Mouse (Mus musculus): Measurements from ENCODE around the gene Auts2. TPM values are rescaled to one million over a fixed set of nuclear protein-coding genes. Genes with fewer than 3 reads are reported as not detected.
A peak's percentile ranks its signal among the peaks of the same experiment; 100 is the strongest.

The Auts2 gene
- polyA plus RNA-seq, 1 experiment from 2014 or later: 29.4 TPM

DNA sequence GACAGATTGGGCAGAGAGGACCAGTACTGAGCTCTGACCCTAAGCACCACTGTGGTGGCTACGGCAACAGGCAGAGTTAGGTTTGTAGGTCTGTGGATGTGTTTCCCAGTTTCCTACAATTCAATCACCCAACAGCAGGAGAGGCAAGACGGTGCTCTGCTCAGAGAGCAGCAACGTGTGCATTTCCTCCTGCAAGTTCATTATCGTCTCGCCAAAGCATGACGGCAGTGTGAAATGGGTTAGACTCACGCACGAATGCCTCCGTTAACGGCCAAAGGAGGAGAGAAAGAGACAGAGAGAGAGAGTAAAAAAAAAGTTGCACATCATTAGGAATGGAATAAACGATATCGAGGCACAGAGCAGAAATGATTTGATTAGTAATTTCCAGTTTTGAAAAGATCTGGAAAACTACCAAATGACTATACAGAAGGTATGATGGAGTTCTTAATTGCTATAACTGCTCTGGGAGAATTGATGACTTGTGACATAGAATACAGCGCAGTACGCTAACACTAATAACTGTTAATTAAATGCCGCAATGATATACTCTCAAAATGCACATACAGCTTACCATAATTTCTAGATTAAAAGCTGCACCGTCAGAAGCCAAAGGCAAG is 968.6 kb downstream of the Auts2 start:
- Histone ChIP-seq H3K27ac (replicated peaks; ENCODE audit: low read depth, low read length) (no peak overlapping the region), H3K9me3 (ENCODE audit: control insufficient read depth, low read length) (no peaks in the 10 kb centered on the region), H3K27me3 (replicated peaks; ENCODE audit: control insufficient read depth, insufficient read depth, low read length) (no peaks in the 10 kb centered on the region), H3K4me1 (ENCODE audit: control insufficient read depth, insufficient read depth, low read length) (no peaks in the 10 kb centered on the region; the same call in 1 of the 2 replicates), H3K36me3 (ENCODE audit: control insufficient read depth, insufficient read depth, low read length) (no peaks in the 10 kb centered on the region), H3K4me3 (ENCODE audit: low read depth, low read length) (no peak overlapping the region), H3K9ac (ENCODE audit: low read depth, low read length) (no peak overlapping the region), H3K4me2 (ENCODE audit: low read depth, low read length) (no peak overlapping the region)
- 78% methylated on average over 16 of the region's 16 CpGs for WGBS
- DNase-seq (ENCODE audit: low spot score) (no peak), ATAC-seq (ENCODE audit: low read depth) (peak; percentile 8; the same call in 1 of the 2 replicates)

DNA sequence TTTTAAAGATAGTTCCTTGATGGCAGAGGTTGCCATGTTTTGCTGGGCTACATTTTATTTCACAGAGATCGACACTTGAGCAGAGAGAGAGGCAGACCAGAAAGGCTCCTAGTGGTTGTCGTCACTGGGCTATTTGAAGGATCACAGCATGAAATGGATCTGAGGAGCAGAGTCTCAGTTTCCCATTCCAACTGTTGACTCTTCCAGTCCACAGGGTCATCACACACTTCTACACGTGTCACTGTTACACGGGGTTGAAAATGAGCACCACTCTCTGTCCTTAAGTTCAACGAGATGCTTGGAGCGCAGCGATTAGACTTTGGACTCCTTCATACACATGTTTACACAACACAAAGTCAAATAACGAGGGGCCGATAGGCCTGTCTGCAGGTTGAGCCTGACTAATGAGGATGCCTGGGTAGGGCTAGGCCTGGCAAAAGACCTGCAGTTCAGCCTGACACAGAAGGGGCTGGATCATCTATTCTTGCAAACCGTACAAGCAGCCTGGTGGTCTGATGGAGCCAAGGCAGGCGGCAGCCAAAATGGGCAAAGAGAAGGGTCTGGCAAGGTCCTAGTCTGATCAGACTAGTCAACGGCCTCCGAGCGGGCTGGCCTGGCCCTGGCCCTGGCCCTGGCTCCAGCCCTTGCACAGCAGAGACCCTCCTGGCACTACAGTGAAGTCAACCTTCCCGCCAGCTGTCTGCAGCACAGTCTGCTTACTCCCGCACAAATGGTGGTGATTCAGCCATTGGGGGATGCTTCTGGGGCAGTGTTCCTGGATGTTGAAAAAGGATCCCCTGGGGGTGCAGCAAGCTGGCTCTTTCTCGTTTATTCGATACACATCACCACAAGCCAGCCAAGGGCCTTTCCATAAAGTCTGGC is 969.6 kb downstream of the Auts2 start:
- no peaks in the 10 kb centered on the region for H3K27me3 ChIP-seq (replicated peaks; ENCODE audit: control insufficient read depth, insufficient read depth, low read length)
- DNase-seq (ENCODE audit: low spot score): no peak
- H3K36me3 ChIP-seq (ENCODE audit: control insufficient read depth, insufficient read depth, low read length): no peaks in the 10 kb centered on the region
- no peaks in the 10 kb centered on the region for H3K9me3 ChIP-seq (ENCODE audit: control insufficient read depth, low read length)
- H3K4me3 ChIP-seq (ENCODE audit: low read depth, low read length): no peak overlapping the region
- peak; percentile 61 for ATAC-seq (ENCODE audit: low read depth)
- H3K4me1 ChIP-seq (ENCODE audit: control insufficient read depth, insufficient read depth, low read length): no peaks in the 10 kb centered on the region; the same call in 1 of the 2 replicates
- H3K4me2 ChIP-seq (ENCODE audit: low read depth, low read length): no peak overlapping the region
- no peak overlapping the region for H3K27ac ChIP-seq (replicated peaks; ENCODE audit: low read depth, low read length)
- no peak overlapping the region for H3K9ac ChIP-seq (ENCODE audit: low read depth, low read length)
- 76% methylated on average over 18 of the region's 18 CpGs for WGBS

DNA sequence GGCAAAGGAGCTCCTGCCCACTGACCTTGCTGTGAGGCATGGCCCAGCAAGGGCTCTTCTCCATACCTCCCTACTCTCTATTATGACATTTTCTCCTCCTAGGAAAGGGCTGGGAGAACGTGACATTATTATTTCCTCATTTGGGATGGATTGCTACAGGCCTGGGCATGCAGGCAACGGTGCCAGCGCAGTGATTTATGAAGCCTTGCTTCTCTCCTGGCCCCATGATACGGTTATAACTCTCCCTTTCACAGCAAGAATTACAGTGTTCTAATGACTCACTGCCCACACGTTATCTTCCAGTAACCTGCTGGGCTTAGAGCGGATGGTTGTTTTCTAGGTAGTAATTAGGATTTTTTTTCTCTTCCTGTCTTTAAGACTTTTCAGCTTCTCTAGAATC is 977.1 kb downstream of the Auts2 start:
- Histone ChIP-seq H3K27me3 (replicated peaks; ENCODE audit: control insufficient read depth, insufficient read depth, low read length) (no peaks in the 10 kb centered on the region), H3K36me3 (ENCODE audit: control insufficient read depth, insufficient read depth, low read length) (no peaks in the 10 kb centered on the region), H3K9ac (ENCODE audit: low read depth, low read length) (no peak overlapping the region), H3K4me1 (ENCODE audit: control insufficient read depth, insufficient read depth, low read length) (no peaks in the 10 kb centered on the region), H3K4me2 (ENCODE audit: low read depth, low read length) (no peak overlapping the region), H3K27ac (replicated peaks; ENCODE audit: low read depth, low read length) (no peak overlapping the region), H3K9me3 (ENCODE audit: control insufficient read depth, low read length) (no peaks in the 10 kb centered on the region), H3K4me3 (ENCODE audit: low read depth, low read length) (no peak overlapping the region)
- ATAC-seq (ENCODE audit: low read depth) (no peak), DNase-seq (ENCODE audit: low spot score) (no peak)
- WGBS: 68% methylated on average over 6 of the region's 6 CpGs

GRCm38 (mm10) chr5:131563630-131564252 is 979.4 kb downstream of the Auts2 start:
- peak; percentile 30 for DNase-seq (ENCODE audit: low spot score)
- no peaks in the 10 kb centered on the region for H3K27me3 ChIP-seq (replicated peaks; ENCODE audit: control insufficient read depth, insufficient read depth, low read length)
- H3K9ac ChIP-seq (ENCODE audit: low read depth, low read length): no peak overlapping the region
- no peak overlapping the region for H3K4me2 ChIP-seq (ENCODE audit: low read depth, low read length)
- H3K27ac ChIP-seq (replicated peaks; ENCODE audit: low read depth, low read length): no peak overlapping the region
- ATAC-seq (ENCODE audit: low read depth): no peak
- peaks cover 1% of the 10 kb centered on the region; the same call in 1 of the 2 replicates for H3K4me1 ChIP-seq (ENCODE audit: control insufficient read depth, insufficient read depth, low read length)
- no peak overlapping the region for H3K4me3 ChIP-seq (ENCODE audit: low read depth, low read length)
- H3K9me3 ChIP-seq (ENCODE audit: control insufficient read depth, low read length): no peaks in the 10 kb centered on the region
- no peaks in the 10 kb centered on the region for H3K36me3 ChIP-seq (ENCODE audit: control insufficient read depth, insufficient read depth, low read length)
- WGBS: 82% methylated on average over 5 of the region's 5 CpGs

DNA sequence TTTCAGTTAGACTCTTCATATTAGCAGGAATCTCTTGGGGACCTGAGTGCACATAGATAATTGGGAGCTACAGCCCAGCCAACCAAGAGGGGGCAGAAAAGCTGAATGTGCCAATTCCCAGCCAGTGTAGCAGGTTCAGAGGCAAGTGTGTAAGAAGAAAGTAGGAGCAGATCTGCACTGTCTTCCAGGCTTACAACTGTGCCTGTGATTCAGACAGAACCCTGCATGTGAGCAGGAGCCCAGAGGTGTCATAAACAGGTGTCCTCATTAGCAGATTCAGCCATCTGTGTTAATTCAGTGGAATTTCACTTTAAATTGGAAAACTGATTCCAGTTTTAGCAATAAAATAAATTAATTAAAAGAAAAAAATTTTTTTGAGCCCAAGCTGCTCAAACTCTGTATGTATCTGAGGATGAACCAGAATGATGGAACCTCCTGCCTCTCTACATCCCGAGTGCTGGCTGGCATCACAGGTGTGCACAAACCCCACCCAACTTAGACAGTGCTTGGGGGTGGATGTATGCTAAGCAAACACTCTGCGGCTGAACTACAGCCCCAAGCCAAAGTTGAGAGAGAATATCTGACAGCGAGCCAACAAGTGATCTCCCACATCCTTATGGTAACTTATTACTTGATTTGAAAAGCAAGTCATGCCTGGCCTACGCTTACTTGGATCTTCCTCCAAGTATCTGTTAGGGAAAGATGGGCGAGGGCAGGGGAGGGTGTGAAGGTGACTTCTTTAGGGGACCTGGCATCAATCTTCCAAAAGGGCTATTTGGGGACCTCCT is 982.2 kb downstream of the Auts2 start:
- Histone ChIP-seq H3K9ac (ENCODE audit: low read depth, low read length) (no peak overlapping the region), H3K4me1 (ENCODE audit: control insufficient read depth, insufficient read depth, low read length) (peaks cover 9% of the 10 kb centered on the region; the same call in 1 of the 2 replicates), H3K27ac (replicated peaks; ENCODE audit: low read depth, low read length) (no peak overlapping the region), H3K4me3 (ENCODE audit: low read depth, low read length) (no peak overlapping the region), H3K27me3 (replicated peaks; ENCODE audit: control insufficient read depth, insufficient read depth, low read length) (no peaks in the 10 kb centered on the region), H3K4me2 (ENCODE audit: low read depth, low read length) (no peak overlapping the region), H3K36me3 (ENCODE audit: control insufficient read depth, insufficient read depth, low read length) (no peaks in the 10 kb centered on the region), H3K9me3 (ENCODE audit: control insufficient read depth, low read length) (no peaks in the 10 kb centered on the region)
- ATAC-seq (ENCODE audit: low read depth) (no peak), DNase-seq (ENCODE audit: low spot score) (peak; percentile 43)
- 72% methylated on average over 5 of the region's 5 CpGs for WGBS

GRCm38 (mm10) chr5:131558403-131559174 is 984.6 kb downstream of the Auts2 start:
- Histone ChIP-seq H3K9me3 (ENCODE audit: control insufficient read depth, low read length) (no peaks in the 10 kb centered on the region), H3K27me3 (replicated peaks; ENCODE audit: control insufficient read depth, insufficient read depth, low read length) (no peaks in the 10 kb centered on the region), H3K36me3 (ENCODE audit: control insufficient read depth, insufficient read depth, low read length) (no peaks in the 10 kb centered on the region), H3K4me1 (ENCODE audit: control insufficient read depth, insufficient read depth, low read length) (peaks cover 9% of the 10 kb centered on the region; the same call in 1 of the 2 replicates), H3K9ac (ENCODE audit: low read depth, low read length) (no peak overlapping the region), H3K4me2 (ENCODE audit: low read depth, low read length) (no peak overlapping the region), H3K27ac (replicated peaks; ENCODE audit: low read depth, low read length) (peak overlapping the region; percentile 48), H3K4me3 (ENCODE audit: low read depth, low read length) (no peak overlapping the region)
- ATAC-seq (ENCODE audit: low read depth) (peak; percentile 56), DNase-seq (ENCODE audit: low spot score) (no peak)
- 57% methylated on average over 8 of the region's 8 CpGs for WGBS

DNA sequence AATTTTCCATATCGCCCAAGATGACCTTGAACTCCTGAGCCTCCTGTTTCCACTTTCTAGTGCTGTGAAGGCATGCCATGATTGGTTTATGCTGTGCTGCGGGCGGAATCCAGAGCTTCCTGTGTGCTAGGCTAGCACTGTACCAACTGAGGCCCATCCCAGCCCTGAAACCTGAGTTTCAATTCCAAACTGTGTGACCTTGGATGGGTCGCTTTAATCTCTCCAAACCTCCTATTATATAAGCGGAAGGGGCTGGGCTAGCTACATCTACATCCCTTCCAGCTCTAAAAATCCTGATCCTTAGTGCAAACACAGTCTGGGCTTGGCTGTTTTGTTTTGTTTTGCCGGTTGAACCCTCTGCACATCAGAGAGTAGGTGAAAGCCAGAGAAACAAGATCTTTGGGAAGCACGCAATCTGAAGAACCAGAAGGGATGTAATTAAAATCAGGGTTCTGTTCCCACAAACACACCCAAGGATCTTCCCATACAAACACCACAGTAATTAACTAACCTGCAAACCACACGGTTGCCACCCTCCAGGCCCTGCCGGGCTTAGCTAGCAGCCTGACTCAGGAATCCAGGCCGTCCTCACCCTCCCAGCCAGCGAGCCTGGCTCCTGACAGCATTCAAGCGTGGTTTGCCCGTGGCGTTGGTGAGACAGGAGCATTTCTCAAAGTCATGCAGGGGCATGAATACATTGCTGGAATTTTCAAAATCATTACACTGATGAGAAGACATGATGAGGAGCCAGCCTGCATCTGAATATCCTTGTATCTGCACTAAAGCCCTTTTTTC is 985.4 kb downstream of the Auts2 start:
- ATAC-seq (ENCODE audit: low read depth) (peak; percentile 74), DNase-seq (ENCODE audit: low spot score) (peak; percentile 82)
- no peak overlapping the region for H3K4me3 ChIP-seq (ENCODE audit: low read depth, low read length)
- no peaks in the 10 kb centered on the region for H3K36me3 ChIP-seq (ENCODE audit: control insufficient read depth, insufficient read depth, low read length)
- no peaks in the 10 kb centered on the region for H3K9me3 ChIP-seq (ENCODE audit: control insufficient read depth, low read length)
- WGBS: 56% methylated on average over 14 of the region's 14 CpGs
- H3K27me3 ChIP-seq (replicated peaks; ENCODE audit: control insufficient read depth, insufficient read depth, low read length): no peaks in the 10 kb centered on the region
- H3K4me2 ChIP-seq (ENCODE audit: low read depth, low read length): no peak overlapping the region
- H3K4me1 ChIP-seq (ENCODE audit: control insufficient read depth, insufficient read depth, low read length): peaks cover 16% of the 10 kb centered on the region; the same call in 1 of the 2 replicates
- peak overlapping the region; percentile 48 for H3K27ac ChIP-seq (replicated peaks; ENCODE audit: low read depth, low read length)
- H3K9ac ChIP-seq (ENCODE audit: low read depth, low read length): no peak overlapping the region
